Mouse (Mus musculus) left cerebral cortex, postnatal 14 days (tissue): Measurements from ENCODE around the gene Sult2a3. TPM values are rescaled to one million over a fixed set of nuclear protein-coding genes. Genes with fewer than 3 reads are reported as not detected.
"Not testable (repeated sequence)": the region's sequence is repeated elsewhere in the genome, so short reads cannot be mapped to it uniquely, and the experiment has no call there.

Source experiments
- DNase-seq, 2 experiments: peaks; one replicate each; pipeline ENCODE4 v3.0.0; 2021 to 2022; ENCODE audit warnings: low spot score in 2 of 2, mixed read lengths in 1 of 2
- intact Hi-C: fragments of 180-260 bp; cut with DNase I; formaldehyde crosslinking; loops from one replicate; pipeline ENCODE4 v1.15.1; 2025
- long read RNA-seq, 2 experiments: library from polyadenylated mRNA; stranded (forward); transcript quantifications; one replicate each; pipeline ENCODE4 v2.0.0; 2021
- total RNA-seq, 2 experiments: library from RNA; stranded (reverse); gene quantifications; 2 replicates each; pipeline ENCODE4 v1.2.3; 2021

The Sult2a3 gene
- total RNA-seq: not detected
- long read RNA-seq, experiment 1: 0 reads
- long read RNA-seq, experiment 2: 0 reads

DNA sequence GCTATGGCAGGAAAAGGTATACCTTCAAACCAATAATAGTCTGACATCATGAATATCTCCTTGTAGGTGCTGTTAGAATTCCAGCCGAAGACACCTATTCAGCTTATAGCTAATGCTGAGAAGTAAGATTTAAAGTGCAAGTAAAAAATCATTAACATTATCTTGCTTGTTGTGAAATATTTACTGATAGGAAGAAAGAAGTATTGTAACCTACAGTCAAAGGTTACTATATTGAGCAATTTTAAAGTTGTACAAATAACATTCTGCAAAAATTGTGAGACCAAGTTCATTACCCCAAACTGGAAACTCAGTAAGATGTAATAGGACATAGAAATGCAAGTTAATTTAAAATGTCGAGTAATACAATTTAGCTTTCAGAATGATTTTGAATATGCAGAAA, at the start of gene Sult2a3:
Sult2a3 (minus strand) TSS at position 101 of the 400 bp plus-strand sequence.
- intact Hi-C loops: no loop called here
- no peak for DNase-seq

DNA sequence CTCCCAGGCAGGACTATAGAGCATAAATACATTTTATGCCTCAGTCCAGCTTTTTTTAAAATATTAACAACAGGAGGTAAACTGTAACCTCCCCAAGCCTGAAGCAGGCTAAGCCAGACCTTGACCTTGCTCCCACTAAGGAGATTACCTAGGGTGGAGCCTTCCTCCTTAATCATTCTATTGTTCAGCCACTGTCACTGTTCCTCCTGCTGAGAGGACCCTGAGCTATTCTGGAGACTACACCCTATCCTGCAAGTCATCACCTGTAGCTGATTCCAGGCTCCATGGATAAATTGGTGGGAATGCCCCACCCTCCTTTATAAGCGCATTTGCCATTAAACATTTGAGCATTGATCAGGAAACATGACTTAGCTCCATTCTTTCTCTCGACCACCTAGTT, 2.4 kb downstream of the Sult2a3 start:
- DNase-seq: no peak
- intact Hi-C loops: no loop called here

DNA sequence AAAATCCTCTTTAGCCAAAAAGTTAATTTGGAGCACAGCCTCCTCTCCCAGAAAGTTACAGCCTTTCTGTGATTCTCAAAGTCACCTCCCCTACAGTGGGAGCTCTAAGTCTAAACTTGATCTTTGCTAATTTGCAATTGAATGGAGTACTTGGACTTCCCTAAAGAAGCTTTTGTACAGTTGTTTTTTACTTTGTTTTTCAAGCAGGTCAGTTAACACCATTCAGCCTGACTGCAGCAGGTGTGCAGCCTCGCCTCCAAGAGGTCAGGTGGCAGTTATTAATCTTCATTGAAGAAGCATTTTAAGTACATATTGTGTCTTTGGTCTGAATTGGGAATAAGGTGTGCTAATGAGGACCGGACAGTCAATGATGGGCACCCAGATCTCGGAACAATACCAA, 3.0 kb downstream of the Sult2a3 start:
- DNase-seq, intact Hi-C loops: not testable (repeated sequence)

DNA sequence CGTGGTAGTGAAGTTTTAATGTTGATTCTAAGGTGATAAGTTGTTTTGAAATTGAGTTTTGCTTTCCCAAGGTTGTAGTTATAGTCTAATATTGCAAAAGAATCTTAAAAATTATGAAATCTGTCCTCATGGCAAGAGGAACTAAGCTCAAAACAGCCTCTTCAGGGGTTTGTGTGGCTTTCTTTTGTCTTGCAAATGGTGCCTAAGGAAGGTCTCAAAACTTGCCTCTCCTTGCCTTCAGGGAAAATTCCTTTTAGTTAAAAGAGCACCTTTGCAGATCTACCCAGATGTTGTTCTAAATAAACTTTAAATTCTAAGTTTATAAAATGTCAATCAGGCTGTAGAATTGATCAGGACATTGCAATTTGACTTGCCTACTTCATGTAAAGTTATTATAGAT, 6.1 kb downstream of the Sult2a3 start:
- DNase-seq: no peak
- intact Hi-C loops: no loop called here

DNA sequence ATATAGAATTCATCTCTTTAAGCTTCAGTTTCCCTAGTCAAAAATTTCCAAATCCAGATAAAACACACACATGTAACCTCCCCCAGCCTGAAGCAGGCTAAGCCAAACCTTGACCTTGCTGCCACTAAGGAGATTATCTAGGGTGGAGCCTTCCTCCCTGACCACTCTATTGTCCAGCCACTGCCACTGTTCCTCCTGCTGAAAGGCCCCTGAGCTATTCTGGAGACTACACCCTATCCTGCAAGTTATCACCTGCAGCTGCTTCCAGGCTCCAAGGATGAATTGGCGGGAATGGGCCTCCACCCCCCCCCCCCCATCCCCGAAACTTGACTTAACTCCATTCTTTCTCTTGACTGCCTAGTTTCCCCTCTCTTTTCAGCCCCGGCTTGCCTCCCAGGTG, 8.4 kb downstream of the Sult2a3 start:
- DNase-seq, intact Hi-C loops: not testable (repeated sequence)

DNA sequence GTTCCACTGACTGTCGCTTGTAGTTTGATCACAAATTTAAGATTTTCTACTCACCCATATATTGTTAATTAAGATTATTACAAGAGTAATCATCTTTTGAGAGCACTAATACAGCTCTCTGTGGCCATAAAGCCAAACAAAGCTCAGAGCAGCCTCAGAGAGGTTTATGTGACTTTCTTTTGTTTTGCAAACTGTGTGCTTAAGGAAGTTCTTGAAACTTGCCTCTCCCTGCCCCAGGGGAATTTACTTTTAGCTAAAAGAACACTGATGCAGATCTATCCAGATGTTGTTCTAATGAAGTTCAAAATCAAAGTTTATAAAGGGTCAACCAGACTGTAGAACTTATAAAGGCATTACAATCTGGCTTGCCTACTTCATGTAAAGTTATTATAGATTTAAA, 75.0 kb downstream of the Sult2a3 start:
- intact Hi-C loops, DNase-seq: not testable (repeated sequence)

DNA sequence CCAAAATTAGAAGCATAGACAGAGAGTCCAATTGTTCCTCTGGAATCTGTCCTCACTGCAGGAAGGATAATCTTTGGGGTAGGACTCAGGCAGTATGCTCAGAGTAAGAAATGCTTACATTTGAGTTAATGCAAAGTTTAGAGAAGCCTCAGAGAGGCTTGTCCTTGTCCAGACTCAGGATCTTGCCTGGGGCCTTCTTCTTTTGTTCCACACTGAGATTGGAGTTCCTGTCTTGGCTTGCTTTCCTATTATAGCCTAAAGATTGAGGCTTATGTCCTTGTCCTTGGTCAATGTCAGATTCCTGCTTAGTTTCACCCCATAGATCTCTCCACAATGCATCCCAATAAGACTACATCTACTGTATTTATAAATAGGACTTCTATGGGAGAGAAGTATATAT, 92.0 kb downstream of the Sult2a3 start:
- intact Hi-C loops, DNase-seq: not testable (repeated sequence)

Other genes with a start within 250 kb of the Sult2a3 start
- not detected for gene Sult2a4, start 133.4 kb downstream of the Sult2a3 start, total RNA-seq
- gene Sult2a6, start 131.8 kb upstream of the Sult2a3 start, total RNA-seq: not detected
- gene Obox8, start 210.5 kb upstream of the Sult2a3 start, total RNA-seq: not detected